Mouse (Mus musculus) spleen, embryonic (tissue): ENCODE data around the gene Ankrd34a.

ENCODE experiments used
- CTCF ChIA-PET: fragments of 350-600 bp; sonication (Branson Sonifier 250); formaldehyde crosslinking; loops from one replicate; lab custom pipeline; 2022; lab: Charles Lee

The Ankrd34a gene

DNA sequence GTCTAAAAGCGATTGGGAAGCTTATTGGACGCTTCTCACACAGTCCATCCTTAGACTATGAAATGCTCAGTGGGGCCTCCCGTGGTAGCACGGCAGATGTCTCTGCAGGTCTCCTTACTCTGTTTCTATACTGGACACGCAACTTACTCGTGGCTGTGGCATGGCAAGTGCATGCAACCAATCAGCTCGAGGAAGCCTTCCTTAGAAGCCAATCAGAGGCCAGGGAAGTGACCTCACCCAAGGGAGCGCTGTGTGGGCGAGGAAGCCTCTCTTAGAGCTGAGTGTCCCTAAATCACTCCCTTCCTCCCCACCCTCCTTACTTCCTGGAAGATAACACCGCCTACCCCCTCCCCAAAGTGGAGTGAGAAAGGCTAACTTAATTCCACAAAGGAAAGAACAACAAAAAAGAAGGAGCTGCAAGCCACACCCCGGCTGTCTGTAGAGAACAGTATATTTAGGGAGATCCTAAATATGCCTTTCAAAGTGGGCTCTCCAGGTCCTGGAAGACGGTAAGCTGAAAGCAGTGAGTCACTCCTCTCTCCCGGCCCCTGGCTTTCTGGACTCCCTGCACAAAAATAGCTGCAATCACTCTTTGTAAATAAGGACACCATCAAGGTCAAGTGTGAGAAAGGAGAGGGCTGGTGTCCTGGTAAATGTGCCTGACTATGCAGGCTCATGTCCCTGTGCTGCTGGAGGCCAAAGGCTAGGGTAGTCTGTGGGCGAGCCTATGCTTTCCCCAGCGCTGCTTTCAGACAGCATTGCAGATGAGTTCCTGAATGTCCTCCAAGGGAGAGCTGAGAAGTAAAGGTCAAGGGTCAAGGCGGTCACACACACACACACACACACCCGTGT is 19.5 kb upstream of the Ankrd34a start, which contains the start of gene Gm16253:
Gene Gm16253 (plus strand): TSS at position 295 of the 852 bp plus-strand sequence.
- CTCF ChIA-PET: interaction anchor here (0.6 to 1.7 kb wide), 5 partner anchors 14 to 442 kb away, joined by 3 to 5 read pairs (median 4); partner anchors contain the start of gene Txnip

- CTCF ChIA-PET: interaction anchor here (0.9 to 1.7 kb wide), 3 partner anchors 15 to 76 kb away, joined by 3 to 5 read pairs (median 4); no protein-coding TSS in a partner anchor
Observed at GRCm38 (mm10) chr3:96577566-96577965, 18.9 kb upstream of the Ankrd34a start.

GRCm38 (mm10) chr3:96578561-96579238 is 17.7 kb upstream of the Ankrd34a start:
- CTCF ChIA-PET: interaction anchor here (0.6 to 0.7 kb wide), 2 partner anchors 270 to 614 kb away, joined by 4 to 5 read pairs; no protein-coding TSS in a partner anchor

DNA sequence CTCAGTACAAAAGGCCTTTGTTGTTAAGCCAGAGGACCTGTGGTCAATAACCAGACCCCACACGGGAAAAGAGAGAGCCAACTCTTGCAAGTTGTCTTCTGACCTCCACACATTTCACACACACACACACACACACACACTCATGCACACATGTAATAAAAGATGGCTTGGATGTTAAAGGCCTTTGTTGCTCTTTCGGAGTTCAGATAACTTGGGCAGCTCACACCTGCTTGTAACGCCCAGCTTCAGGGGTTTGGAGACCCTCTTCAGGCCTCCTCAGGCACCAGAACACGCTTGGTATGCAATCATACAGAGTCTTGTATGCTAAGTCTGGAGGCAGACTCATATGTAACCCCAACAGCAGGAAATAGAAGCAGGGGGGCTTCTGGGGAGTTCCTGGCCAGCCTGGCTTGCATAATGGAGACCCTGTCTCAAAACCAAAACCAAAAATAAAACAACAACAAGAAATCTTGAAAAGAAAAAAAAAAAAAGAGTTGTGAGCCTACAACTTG is 17.1 kb upstream of the Ankrd34a start:
- CTCF ChIA-PET: interaction anchor here (0.7 to 2.2 kb wide), 3 partner anchors 12 to 269 kb away, joined by 4 to 18 read pairs (median 8); no protein-coding TSS in a partner anchor

DNA sequence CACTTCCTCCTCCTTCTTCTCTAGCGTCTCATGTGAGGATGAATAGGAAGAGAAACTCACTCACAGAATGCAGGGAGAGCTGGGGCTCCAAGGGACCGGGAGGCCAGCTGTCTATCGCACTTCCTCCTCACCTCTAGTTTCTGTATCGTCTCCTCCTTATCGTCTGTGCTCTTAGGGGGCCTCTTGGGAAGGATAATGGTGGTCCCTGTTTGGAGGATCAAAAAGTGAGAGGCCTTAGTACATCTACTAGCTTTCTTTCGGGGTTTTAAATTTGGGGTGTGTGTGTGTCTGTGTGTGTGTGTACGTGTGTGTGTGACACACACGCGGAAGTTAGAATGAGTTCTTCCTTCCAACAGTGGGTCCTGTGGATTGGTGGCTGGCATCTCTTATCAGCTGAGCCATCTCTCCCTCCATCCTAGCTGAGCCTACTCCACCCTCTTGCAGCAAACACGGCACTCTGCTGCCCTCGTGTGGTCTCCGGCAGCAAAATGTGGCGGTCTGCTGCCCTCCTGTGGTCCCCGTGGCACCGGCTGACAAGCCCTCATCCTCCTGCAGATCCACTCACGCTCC is 16.5 kb upstream of the Ankrd34a start:
- CTCF ChIA-PET: interaction anchor here (0.5 to 2.2 kb wide), 6 partner anchors 13 to 60 kb away, joined by 3 to 18 read pairs (median 6); no protein-coding TSS in a partner anchor

DNA sequence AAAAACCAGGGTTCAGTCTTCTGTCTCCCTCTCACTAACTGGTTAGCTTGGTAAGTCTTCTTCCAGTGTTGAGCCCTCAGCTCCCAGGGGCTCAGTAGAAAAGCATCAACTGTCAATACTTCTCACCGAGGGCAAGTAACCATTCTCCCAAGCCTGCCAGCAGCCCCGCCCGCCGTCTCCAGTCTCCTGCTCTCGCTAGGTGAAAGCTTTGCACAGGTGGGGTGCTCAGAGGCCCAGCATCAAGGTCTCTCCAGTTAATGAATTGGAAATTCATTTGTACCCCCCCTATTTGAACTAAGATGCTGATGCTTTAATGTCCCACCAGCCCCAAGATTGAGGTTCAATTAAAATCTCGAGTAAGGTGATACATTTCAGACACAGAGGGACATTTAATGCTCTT is 15.3 kb upstream of the Ankrd34a start:
- CTCF ChIA-PET: interaction anchor here (0.7 to 2.2 kb wide), 4 partner anchors 21 to 35 kb away, joined by 3 to 18 read pairs (median 6); no protein-coding TSS in a partner anchor

DNA sequence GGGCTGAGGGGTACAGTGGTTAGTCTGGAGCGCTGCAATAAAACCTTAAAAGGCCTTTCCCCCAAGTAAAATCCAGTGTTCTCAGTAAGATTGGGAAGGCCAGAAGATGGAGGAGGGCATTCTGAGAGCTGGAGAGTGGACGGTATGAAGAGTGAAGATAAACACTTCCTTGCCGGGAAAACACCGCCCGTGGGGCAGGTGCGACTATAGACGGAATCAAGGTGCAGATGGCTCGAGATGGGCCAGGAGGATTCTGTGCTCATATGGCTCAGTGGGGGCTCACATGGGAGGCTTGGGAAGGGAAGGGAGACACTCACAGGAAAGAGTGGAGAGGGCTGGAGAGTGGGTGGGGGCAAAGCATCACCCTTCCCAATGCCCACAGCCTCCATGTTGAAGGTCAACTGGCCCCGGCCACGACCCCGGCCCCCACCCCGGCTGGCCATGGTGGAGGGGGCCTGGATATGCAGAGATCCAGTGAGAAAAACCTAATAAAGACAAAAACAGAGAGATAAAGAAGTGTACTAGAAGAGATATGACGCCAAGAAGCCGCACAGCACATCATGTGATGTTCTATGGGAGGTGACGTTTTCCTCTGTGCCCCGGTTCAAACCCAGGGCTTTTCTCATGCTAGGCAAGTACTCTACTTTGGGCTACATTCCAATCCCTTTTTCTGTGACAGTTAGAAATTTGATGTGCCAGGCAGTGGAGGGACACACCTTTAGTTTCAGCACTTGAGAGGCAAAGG is 14.5 kb upstream of the Ankrd34a start:
- CTCF ChIA-PET: interaction anchor here (2.2 kb wide), 1 partner anchor 30 kb away, joined by 18 read pairs; no protein-coding TSS in a partner anchor

GRCm38 (mm10) chr3:96583386-96583785 is 13.1 kb upstream of the Ankrd34a start:
- CTCF ChIA-PET: no interaction called here

DNA sequence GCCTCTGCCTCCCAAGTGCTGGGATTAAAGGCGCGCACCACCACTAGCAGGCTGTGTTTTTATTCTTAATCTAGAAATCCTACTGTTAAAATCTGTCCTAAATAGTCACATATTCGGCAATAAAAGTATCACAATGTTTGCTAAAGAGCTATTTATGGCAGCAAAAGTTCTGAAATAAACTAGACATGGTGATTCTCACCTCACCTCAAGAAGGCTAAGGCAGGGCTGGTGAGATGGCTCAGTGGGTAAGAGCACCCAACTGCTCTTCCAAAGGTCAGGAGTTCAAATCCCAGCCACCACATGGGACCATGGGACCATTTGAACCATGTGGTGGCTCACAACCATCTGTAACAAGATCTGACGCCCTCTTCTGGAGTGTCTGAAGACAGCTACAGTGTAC is 5.8 kb upstream of the Ankrd34a start:
- CTCF ChIA-PET: no interaction called here

GRCm38 (mm10) chr3:96593374-96593773 is 3.1 kb upstream of the Ankrd34a start:
- CTCF ChIA-PET: interaction anchor here (0.6 kb wide), 1 partner anchor 427 kb away, joined by 3 read pairs; no protein-coding TSS in a partner anchor

DNA sequence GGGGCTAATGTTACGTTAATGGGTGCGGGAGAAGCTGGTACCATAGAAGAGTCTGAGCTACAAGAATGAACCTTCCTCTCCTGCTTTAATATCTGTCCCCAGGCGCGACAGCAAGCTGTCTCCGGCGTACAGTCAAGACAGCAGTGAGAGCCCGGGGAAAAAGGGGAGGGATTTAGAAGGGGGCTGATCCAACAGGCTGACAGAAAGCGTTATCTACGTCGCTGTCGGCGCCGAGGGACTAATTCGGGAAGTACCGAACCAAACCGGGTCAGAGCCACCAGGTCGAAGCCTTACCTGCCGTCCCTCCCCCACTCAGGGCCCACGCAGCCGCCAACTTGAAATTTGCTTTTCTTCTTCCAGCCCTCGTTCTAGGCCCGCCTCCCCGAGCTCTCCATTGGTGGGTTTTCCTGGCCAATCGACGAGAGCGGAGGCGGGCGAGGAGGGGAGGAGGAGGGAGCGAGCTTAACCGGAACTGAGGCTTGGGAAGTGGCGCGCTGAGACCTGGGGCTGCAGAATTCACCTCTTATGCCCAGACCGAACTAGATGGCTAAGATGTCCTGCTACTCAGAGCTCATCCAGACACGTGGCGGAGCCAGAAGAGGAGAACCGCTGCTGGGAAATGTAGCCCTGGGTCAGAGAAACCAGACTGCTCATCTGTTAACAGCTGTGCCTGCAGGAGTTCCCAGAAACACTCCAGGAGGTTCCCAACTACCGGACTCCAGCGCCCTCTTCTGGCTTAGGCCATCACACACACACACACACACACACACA is 2.5 kb upstream of the Ankrd34a start, which contains the start of gene Polr3gl:
Gene Polr3gl (minus strand): TSS at position 392 of the 771 bp plus-strand sequence.
- CTCF ChIA-PET: interaction anchor here (0.6 to 0.8 kb wide), 3 partner anchors 22 to 738 kb away, joined by 3 to 11 read pairs (median 7); partner anchors contain the start of gene Prpf3

GRCm38 (mm10) chr3:96594851-96595250 is 1.6 kb upstream of the Ankrd34a start:
- CTCF ChIA-PET: no interaction called here

DNA sequence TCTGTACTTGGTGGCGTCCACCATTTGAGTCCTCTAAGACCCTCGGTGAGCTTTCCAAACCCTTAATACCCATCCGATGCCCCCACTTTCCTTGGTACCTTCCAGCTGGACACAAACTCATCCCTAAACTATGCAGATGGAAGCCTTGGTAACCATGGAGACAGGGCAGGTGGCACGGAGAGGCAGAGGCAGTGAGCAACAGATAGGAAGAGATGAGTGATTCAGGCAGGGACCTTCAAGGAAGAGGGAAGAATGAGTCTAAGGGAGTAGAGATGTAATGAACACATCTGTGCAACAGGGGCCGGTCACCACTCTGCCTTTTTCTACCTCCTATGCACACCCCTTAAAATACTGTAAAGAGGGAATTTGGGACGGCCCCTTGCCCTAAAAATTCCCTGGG is 775 bp upstream of the Ankrd34a start:
- CTCF ChIA-PET: interaction anchor here (0.6 kb wide), 1 partner anchor 95 kb away, joined by 10 read pairs; no protein-coding TSS in a partner anchor

GRCm38 (mm10) chr3:96596855-96597254 is 419 bp downstream of the Ankrd34a start:
- CTCF ChIA-PET: interaction anchor here (0.5 to 1.1 kb wide), 4 partner anchors 41 to 129 kb away, joined by 3 to 14 read pairs (median 4); no protein-coding TSS in a partner anchor

DNA sequence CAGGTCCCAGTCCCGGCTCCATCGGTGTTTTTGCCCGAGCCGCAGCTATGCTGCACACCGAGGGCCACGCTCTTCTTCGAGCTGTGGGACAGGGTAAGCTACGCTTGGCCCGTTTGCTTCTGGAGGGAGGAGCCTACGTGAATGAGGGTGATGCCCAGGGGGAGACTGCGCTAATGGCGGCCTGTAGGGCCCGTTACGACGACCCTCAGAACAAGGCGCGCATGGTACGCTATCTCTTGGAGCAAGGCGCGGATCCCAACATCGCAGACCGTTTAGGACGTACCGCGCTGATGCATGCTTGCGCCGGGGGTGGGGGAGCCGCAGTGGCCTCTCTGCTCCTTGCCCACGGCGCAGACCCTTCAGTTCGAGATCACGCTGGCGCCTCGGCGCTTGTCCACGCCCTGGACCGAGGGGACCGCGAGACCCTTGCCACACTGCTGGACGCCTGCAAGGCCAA is 1.0 kb downstream of the Ankrd34a start:
- CTCF ChIA-PET: interaction anchor here (0.6 to 1.1 kb wide), 2 partner anchors 43 to 55 kb away, joined by 3 to 4 read pairs; no protein-coding TSS in a partner anchor

DNA sequence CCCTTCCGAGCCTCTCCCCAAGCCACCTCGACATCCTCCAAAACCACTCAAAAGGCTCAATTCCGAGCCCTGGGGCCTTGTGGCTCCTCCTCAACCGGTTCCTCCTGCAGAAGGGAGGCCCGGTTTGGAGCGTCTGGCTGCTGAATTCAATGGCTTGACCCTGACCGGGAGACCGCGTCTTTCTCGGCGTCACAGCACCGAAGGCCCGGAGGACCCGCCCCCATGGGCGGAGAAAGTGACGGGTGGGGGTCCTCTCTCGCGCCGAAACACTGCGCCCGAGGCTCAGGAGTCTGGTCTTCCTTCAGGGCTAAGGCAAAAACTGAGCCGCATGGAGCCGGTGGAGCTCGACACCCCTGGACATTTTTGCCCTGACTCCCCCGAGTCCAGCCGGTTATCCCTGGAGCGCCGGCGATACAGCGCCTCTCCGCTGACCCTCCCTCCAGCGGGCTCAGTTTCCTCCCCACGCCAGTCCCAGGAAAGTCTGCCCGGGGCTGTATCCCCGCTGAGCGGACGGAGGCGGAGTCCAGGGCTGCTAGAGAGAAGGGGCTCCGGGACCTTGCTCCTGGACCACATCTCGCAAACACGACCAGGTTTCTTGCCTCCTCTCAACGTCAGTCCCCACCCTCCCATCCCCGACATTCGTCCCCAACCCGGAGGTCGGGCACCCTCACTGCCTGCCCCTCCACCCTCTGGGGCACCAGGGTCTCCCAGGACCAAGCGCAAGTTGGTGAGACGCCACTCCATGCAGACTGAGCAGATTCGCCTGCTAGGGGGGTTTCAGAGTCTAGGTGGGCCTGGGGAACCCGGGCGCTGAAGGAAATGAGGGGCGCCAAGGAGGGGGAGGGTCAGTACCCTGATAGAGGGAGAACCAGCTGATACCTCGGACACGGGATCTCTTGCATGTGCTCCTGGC is 2.0 kb downstream of the Ankrd34a start:
- CTCF ChIA-PET: no interaction called here

DNA sequence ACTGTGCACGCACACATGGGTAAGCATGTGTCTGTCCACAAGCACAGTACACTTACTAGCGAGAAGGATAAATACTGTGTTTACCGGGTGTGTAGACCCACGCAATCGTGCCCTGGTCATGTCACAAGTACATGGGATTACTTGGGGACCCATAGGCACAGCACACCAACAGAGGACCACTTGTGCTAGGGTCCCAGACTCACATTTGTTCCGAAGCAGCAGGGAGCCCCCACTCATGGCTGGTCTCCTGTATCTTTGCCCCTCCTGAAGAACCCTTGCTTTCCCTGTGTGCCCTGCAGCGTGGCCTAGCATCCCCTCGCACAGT is 2.6 kb downstream of the Ankrd34a start:
- CTCF ChIA-PET: interaction anchor here (0.6 kb wide), 1 partner anchor 26 kb away, joined by 3 read pairs; no protein-coding TSS in a partner anchor

DNA sequence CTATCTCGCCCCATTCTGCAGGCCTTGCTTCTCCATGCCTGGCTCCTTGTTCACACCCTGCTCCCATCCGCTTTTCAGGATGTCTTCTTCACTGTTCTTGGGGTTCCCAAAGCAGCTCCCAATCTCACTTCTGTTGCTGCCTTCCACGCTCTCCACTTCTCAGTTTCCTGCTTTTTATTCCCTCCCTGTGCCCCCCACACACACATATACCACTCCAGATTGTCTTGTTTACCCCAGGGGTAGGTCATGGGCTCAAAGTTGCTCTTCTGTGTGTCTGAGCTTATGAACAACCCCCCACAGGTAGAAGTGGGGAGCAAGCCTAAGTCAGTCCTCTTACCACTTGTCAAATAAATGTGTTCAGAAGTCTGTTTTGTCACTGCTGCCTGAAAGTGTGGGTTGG is 3.0 kb downstream of the Ankrd34a start:
- CTCF ChIA-PET: interaction anchor here (0.6 kb wide), 1 partner anchor 25 kb away, joined by 3 read pairs; no protein-coding TSS in a partner anchor
